Mouse (Mus musculus) frontal cortex, adult 2 months (tissue): ENCODE results near the gene Rassf8. TPM values are rescaled to one million over a fixed set of nuclear protein-coding genes. Genes with fewer than 3 reads are reported as not detected.

Experiments
- DNase-seq, 2 experiments: peaks; one replicate each; pipeline ENCODE4 v3.0.0; 2022; ENCODE audit warnings: low spot score in 1 of 2; ENCODE audit errors: extremely low spot score in 1 of 2
- polyA plus RNA-seq: library from polyadenylated mRNA; depleted of rRNA; stranded (reverse); fragments of >200 nt; gene quantifications from 2 replicates; pipeline ENCODE4 v1.2.3, GENCODE M21; 2012

Gene Rassf8
- polyA plus RNA-seq, 1 experiment: 35.0 TPM

DNA sequence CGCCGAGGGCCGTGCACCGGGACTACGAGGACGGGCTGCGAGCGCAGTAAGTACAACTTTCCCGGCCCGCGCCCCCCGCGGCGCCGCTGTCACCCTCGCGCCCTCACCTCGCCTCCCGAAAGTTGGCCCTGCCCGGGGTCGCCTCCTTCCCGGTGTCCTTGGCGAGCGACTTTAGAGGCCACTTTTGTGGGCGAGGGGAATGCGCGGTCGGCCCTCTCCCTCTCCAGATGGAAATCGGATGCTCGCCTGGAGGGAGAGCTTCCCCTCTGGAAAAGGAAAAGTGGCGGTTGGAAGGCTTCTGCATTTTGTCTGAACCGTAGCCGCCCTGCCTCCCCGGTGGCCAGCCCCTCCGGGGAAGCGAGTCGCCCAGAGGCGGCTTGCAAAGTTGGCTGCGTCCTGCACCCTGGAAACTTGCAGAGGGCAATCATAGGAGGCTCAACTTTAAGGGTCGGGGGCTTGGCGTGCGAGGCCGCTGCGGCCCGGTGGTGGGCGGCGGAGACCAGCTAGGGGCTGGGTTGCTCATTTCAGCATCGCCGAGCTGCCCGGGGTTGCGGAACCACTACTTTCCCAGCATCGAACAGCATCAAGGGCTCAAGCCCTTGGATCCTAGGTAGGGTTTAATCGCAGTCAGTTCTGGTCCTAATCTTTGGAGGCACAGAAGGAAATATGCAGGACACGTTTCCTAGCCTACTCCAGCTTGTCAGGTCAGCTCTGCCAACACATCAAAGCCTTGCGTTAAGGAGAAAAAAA, 548 bp downstream of the Rassf8 start:
- DNase-seq: no peak

GRCm38 (mm10) chr6:145747671-145748640, 1.4 kb downstream of the Rassf8 start:
- no peak for DNase-seq

- DNase-seq: no peak
Measured at GRCm38 (mm10) chr6:145750394-145750793, 3.8 kb downstream of the Rassf8 start.

DNA sequence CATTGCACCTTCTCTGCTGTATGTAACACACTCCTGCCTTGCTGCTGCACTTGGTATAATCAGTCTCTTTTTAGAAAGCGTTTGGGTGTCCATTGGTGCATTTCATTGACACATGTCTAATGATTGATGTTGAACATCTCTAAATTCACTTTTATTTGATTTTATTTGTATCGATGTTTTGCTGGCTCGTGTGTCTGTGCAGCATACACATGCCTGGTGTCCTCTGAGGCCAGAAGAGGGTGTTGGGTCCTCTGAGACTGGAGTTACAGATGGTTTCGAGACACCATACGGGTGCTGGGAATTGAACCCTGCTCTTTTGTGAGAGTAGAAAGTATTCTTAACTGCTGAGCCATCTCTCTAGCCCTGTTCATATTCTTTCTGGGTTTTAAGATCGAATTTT, 6.7 kb downstream of the Rassf8 start:
- DNase-seq: no peak

DNA sequence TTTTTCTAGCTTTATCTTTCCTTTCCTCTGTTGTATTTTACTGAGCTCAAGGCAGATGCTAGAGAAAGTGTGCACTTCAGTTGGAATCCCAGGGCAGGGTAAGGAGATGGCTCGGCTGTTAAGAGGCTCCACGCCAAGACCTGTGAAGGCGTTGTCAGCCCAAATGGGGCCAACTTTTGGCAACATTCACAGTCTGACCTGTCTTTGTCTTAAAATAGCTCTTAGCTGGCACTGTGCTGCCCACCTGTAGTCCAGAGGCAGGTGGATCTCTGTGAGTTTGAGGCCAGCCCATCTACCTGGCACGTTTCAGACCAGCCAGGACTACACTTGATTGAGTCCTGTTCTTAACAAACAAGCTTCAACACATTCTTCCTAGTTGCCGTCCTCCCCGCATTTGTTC, 7.9 kb downstream of the Rassf8 start:
- no peak for DNase-seq

GRCm38 (mm10) chr6:145755942-145756639, 9.5 kb downstream of the Rassf8 start:
- no peak for DNase-seq

DNA sequence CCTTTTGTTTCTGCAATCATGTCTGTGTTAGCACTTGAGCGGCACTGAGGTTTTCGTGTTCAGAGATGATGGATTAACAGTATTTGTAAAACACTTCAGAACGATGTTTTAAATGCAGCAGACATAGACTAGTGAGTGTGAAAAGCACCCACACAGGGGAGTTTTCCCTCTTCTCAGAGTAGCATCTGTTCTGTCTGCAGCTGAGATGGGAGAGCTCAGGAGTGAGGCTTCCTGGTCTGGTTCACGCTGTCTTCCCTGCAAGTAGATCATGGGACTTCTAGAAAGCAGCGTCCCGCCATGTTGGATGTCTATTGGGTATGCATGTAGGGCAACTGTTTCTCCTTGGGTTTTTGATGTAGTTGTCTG, 10.1 kb downstream of the Rassf8 start:
- peak in 1 of 2 experiments; percentile 48 for DNase-seq

- DNase-seq: no peak
Measured at GRCm38 (mm10) chr6:145757346-145757745, 10.8 kb downstream of the Rassf8 start.

DNA sequence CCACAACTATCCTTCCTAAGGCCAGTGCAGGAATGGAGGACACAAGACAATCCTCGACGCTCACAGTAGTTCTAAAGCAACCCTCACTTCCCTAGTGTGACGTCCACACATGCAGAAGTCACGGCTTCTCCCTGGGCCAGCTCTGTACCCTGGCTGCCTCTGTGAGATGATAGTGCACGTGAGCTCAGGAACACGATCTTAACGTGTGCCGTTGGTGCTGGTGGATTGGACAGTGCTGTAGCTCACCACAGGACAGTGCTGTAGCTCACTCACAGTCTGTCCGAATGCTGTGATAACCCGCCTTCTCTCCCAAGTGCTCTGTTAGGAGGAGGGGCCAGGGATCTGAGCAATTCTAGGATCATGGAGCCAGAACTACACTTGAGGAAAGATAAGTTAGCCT, 12.1 kb downstream of the Rassf8 start:
- DNase-seq: no peak

DNA sequence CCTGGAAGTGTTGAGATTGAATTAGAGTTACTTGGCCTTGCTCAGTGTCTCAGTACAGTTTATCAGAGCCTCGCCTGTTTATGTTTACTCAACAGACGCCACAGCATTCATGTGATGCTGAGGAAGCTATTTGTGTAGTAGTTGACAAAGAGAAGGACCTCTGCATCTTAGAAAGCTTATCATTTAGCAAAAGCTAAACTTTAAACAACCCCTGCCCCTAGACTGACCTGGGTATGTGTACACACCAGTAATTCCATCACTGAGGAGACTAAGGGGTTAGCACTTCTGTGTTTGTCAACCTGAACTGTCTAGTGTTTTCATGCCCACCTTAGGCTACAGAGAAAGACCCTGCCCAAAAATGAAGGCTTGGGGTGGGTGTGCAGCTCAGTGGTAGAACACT, 12.9 kb downstream of the Rassf8 start:
- DNase-seq: no peak

DNA sequence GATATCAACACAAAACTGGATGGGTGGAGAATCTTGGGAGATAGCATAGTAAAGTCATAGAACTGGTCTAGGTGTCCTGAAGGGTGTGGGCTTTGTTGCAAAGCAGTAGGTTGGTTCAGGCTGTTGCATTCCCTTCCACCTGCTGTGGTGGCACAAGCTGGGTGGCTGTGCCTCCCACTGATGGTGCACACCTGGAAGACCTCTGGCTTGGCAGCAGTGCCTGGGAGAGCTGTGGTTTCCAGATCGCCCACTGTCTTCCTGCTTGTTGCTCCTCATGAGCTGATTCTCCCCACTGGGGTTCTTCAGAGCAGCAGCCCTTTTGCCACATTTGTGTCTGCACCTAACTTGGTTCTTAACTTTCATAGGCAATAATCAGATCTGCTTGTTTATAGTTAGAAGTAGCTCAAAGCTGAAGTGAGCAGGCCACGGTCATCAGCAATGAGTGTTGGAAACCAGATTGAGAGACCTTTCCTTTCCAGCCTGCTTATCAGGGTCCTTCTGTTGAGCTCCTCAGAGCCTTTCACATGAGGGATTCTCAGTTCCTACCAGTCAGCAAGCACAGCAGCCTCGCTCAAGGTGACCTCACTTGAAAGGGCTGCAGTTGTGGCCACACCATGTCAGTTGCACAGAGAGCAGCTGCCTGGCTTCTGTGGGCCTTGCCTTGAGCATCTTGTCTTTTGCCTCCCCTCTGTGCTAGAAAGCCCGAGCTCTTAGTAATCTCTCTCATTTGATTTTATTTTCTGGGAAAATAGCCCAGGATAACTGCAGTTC, 13.9 kb downstream of the Rassf8 start:
- no peak for DNase-seq

GRCm38 (mm10) chr6:145761151-145761935, 14.8 kb downstream of the Rassf8 start:
- DNase-seq: no peak

- no peak for DNase-seq
Measured at GRCm38 (mm10) chr6:145762016-145762415, 15.5 kb downstream of the Rassf8 start.

DNA sequence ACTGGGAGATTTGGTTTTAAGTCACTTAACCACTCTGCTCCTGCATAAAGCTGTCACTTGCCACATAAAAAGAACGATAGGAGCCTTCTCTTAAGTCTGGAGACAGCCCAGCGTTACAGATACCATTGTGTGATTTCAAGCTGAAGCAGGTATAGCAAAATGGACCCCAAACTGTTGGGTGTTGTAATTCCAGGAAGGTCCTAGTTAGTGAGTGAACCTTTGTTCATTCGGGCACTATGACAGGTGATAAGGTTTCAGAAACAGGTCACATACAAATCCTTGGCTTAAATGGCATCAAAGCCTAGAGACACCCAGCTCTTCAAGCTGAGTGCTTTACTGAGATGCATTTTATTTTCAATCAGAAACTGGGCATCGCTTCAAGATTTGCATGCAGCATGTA, 16.5 kb downstream of the Rassf8 start:
- DNase-seq: no peak

DNA sequence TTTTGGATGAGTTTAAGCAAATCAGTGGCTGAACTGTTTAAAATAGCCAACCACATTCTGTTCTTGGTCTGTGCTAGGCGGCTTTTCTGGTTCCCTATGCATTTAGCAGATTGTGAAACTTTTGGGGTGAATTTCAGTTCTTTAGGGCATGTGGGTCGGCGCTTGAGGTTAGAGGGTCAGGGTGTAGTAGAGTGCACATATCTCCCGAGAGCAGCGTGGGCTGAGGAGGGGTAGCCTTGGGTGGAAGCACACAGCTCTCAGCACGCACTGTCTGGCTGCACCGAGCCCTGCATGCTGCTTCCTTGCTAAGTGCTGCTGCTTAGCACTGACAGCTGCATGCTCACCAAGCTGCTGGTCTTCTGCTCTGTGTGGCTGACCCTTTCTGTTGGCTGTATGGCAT, 18.5 kb downstream of the Rassf8 start:
- no peak for DNase-seq

- DNase-seq: no peak
Measured at GRCm38 (mm10) chr6:145766971-145767370, 20.4 kb downstream of the Rassf8 start.

DNA sequence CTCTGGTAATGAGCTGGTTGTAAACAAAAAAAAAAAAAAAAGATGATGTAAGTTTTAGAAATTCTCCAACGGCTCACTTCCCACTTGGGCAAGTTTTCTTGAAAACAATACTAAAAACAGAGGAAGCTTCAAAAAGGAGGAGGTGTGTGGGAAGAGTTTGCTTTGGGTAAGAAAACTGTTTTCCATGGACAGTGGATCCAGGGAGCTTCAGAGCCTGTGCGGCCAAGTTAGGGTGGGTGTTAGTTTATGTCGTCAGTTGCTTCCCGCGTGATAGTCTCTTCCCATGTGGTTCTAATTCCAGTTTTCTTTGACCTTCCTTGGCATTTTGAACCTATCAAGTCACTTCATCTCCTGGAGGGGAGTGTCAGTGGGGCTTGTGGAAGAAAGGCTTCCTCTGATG, 21.1 kb downstream of the Rassf8 start:
- no peak for DNase-seq

DNA sequence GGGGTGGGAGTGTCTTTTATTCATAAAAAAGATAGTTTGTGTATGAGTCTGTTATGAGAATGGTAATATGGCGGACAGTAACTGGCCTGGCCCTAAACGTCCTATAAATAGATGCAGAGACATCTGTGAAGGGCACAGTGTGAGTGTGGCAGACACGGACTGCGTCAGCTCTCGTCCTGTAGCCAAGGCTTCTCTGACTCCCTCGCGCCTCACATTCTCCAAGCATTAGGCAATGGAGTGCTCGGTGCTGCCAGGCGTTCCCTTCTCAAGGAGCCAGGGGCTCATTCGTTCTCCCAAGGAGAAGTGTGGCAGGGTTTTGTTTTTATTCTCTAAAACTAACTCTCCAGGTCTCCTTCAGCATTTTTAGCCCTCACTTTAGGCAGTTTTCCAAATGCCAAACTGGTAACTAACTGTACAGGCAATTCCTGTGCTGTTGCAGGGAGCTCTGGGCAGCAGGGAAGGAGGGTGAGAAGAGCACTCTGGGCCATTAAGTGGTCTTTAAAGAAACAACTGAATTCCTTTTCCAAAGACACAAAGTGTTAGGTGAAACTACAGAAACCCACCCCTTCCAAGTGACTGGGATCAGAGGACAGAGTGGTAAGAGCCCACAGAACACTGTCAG, 22.2 kb downstream of the Rassf8 start:
- no peak for DNase-seq

GRCm38 (mm10) chr6:145769855-145770254, 23.3 kb downstream of the Rassf8 start:
- DNase-seq: no peak
